Mouse (Mus musculus) kidney, postnatal 0 days (tissue): Measurements from ENCODE around the gene Cd151. TPM values are rescaled to one million over a fixed set of nuclear protein-coding genes. Genes with fewer than 3 reads are reported as not detected.

Experiments
- ATAC-seq: fragments of 200-750 bp; cut with Nextera tagmentation; replicated peaks from 2 replicates; pipeline ENCODE4 v1.8.0; 2017; ENCODE audit warnings: low read depth, moderate number of reproducible peaks, moderate TSS enrichment, moderate library complexity; ENCODE audit not compliant: low FRiP score
- DNase-seq: peaks from one replicate; pipeline ENCODE4 v3.0.0-alpha.2; 2016; ENCODE audit warnings: low spot score
- H3K27ac ChIP-seq: fragments of 300-500 bp; sonication (generic); 2 replicates; pipeline ENCODE4 v1.5.1; 2014; ENCODE audit warnings: mild to moderate bottlenecking
- H3K27me3 ChIP-seq: fragments of 300-500 bp; sonication (generic); 2 replicates; pipeline ENCODE4 v1.6.1; 2014; ENCODE audit warnings: low read length, mixed read lengths; ENCODE audit not compliant: insufficient read depth
- H3K36me3 ChIP-seq: fragments of 300-500 bp; sonication (generic); 2 replicates; pipeline ENCODE4 v1.6.1; 2014; ENCODE audit warnings: low read length, mixed read lengths; ENCODE audit not compliant: insufficient read depth
- H3K4me1 ChIP-seq: fragments of 300-500 bp; sonication (generic); replicated peaks from 2 replicates; pipeline ENCODE4 v1.6.1; 2014; ENCODE audit warnings: antibody characterized with exemption, low read length, mixed read lengths; ENCODE audit not compliant: insufficient read depth
- H3K4me2 ChIP-seq: fragments of 300-500 bp; sonication (generic); 2 replicates; pipeline ENCODE4 v1.6.1; 2014; ENCODE audit warnings: mild to moderate bottlenecking, low read length, moderate library complexity, mixed read lengths
- H3K4me3 ChIP-seq: fragments of 300-500 bp; sonication (generic); replicated peaks from 2 replicates; pipeline ENCODE4 v1.5.1; 2014; ENCODE audit warnings: low read depth, low read length
- H3K9ac ChIP-seq: fragments of 300-500 bp; sonication (generic); 2 replicates; pipeline ENCODE4 v1.6.1; 2014; ENCODE audit warnings: low read depth, low read length
- H3K9me3 ChIP-seq: fragments of 300-500 bp; sonication (generic); replicated peaks from 2 replicates; pipeline ENCODE4 v1.6.1; 2016; ENCODE audit warnings: low read length, inconsistent platforms, mixed read lengths
- CTCF ChIP-seq: IDR thresholded peaks from 2 replicates; pipeline ENCODE4 v1.5.1; 2016; ENCODE audit warnings: antibody characterized with exemption, low read depth, mild to moderate bottlenecking, moderate library complexity
- WGBS: fragments of 180-500 bp; shearing (Covaris S2); extraction: QIAGEN DNeasy Blood & Tissue Kit; methylation state at CpG from one replicate; pipeline ENCODE4 v1.1.7; 2014; 5-methylcytosine and 5-hydroxymethylcytosine counted together
- polyA plus RNA-seq: library from polyadenylated mRNA; unstranded; fragments of >200 nt; fragmentation: Nextera tagmentation; extraction: Ambion mirVana; gene quantifications from 2 replicates; pipeline ENCODE4 v1.2.1, GENCODE M21; 2015

Gene Cd151
- polyA plus RNA-seq, 1 experiment from 2014 or later: 36.1 TPM

- 70% methylated on average over 1 of the region's 1 CpGs for WGBS
Observed at GRCm38 (mm10) chr7:141519795-141520194, 52.6 kb downstream of the Cd151 start.

More at GRCm38 (mm10) chr7:141519795-141520194, 52.6 kb downstream of the Cd151 start:
- Histone ChIP-seq H3K27ac (no peak overlapping the region), H3K27me3 (no peaks in the 10 kb centered on the region), H3K9ac (no peak overlapping the region), H3K4me1 (no peaks in the 10 kb centered on the region), H3K36me3 (peaks cover 9% of the 10 kb centered on the region; the same call in 1 of the 2 replicates), H3K9me3 (no peaks in the 10 kb centered on the region), H3K4me3 (no peak overlapping the region), H3K4me2 (no peak overlapping the region)
- DNase-seq: no peak
- no peak for ATAC-seq
- no peak for TF ChIP-seq CTCF

Other genes starting within 250 kb of the Cd151 start
- 37.2 and 39.8 TPM in 2 replicates for gene Phrf1, start 238.6 kb upstream of the Cd151 start, polyA plus RNA-seq
- gene Irf7, start 200.9 kb upstream of the Cd151 start, polyA plus RNA-seq: 14.5 and 21.1 TPM in 2 replicates
- 40.1 and 41.2 TPM in 2 replicates for gene Cdhr5, start 190.6 kb upstream of the Cd151 start, polyA plus RNA-seq
- 35.1 and 37.9 TPM in 2 replicates for gene Sct, start 188.3 kb upstream of the Cd151 start, polyA plus RNA-seq
- gene Drd4, start 175.4 kb upstream of the Cd151 start, polyA plus RNA-seq: 1.8 and 2.2 TPM in 2 replicates
- 64.1 and 64.2 TPM in 2 replicates for gene Deaf1, start 139.7 kb upstream of the Cd151 start, polyA plus RNA-seq
- gene Tmem80, start 139.7 kb upstream of the Cd151 start, polyA plus RNA-seq: 40.5 and 45.3 TPM in 2 replicates
- 76.5 and 77.1 TPM in 2 replicates for gene Eps8l2, start 128.5 kb upstream of the Cd151 start, polyA plus RNA-seq
- gene Taldo1, start 75.2 kb upstream of the Cd151 start, polyA plus RNA-seq: 420 and 440 TPM in 2 replicates
- 50.0 and 52.0 TPM in 2 replicates for gene Gatd1, start 53.3 kb upstream of the Cd151 start, polyA plus RNA-seq
- 2.2 and 2.3 TPM in 2 replicates for gene Cend1, start 37.9 kb upstream of the Cd151 start, polyA plus RNA-seq
- gene Slc25a22, start 29.5 kb upstream of the Cd151 start, polyA plus RNA-seq: 15.8 and 17.3 TPM in 2 replicates
- gene Pidd1, start 23.4 kb upstream of the Cd151 start, polyA plus RNA-seq: 3.6 and 5.1 TPM in 2 replicates
- gene Rplp2, start 20.0 kb upstream of the Cd151 start, polyA plus RNA-seq: 1,479 and 1,595 TPM in 2 replicates
- 68.0 and 72.9 TPM in 2 replicates for gene Pnpla2, start 12.2 kb upstream of the Cd151 start, polyA plus RNA-seq
- gene Cracr2b, start 6.3 kb upstream of the Cd151 start, polyA plus RNA-seq: 16.1 and 20.5 TPM in 2 replicates
- 68.5 and 72.2 TPM in 2 replicates for gene Polr2l, start 7.7 kb downstream of the Cd151 start, polyA plus RNA-seq
- gene Tspan4, start 7.8 kb downstream of the Cd151 start, polyA plus RNA-seq: 109 and 115 TPM in 2 replicates
- gene Chid1, start 72.5 kb downstream of the Cd151 start, polyA plus RNA-seq: 30.0 and 33.7 TPM in 2 replicates
- gene Ap2a2, start 94.8 kb downstream of the Cd151 start, polyA plus RNA-seq: 56.0 and 64.8 TPM in 2 replicates
- gene Muc6, start 187.9 kb downstream of the Cd151 start, polyA plus RNA-seq: 0.05 and 0.09 TPM in 2 replicates
- 0.08 and 0.14 TPM in 2 replicates for gene Muc2, start 222.9 kb downstream of the Cd151 start, polyA plus RNA-seq